Mouse (Mus musculus) testis, adult 10 weeks (tissue): ENCODE results near the gene Fbxw13. TPM values are rescaled to one million over a fixed set of nuclear protein-coding genes. Genes with fewer than 3 reads are reported as not detected.

Experiments
- polyA plus RNA-seq: library from polyadenylated mRNA; stranded (reverse); fragments of 350-450 nt; fragmentation: Illumina TruSeq; extraction: RNeasy Lipid Tissue Mini Kit (QIAGEN cat#74804); gene quantifications from one replicate; pipeline ENCODE4 v1.2.3, GENCODE M21; 2014; ENCODE audit warnings: low read depth, low replicate concordance

Fbxw13 gene
- 0.42 TPM for polyA plus RNA-seq

GRCm38 (mm10) chr9:109195875-109196274, at the start of gene Fbxw13:
Fbxw13 (minus strand) TSS chr9:109195975.

GRCm38 (mm10) chr9:109234654-109235053, 38.9 kb upstream of the Fbxw13 start, which contains the start of gene Fbxw20:
Fbxw20 (minus strand) TSS chr9:109234754.

GRCm38 (mm10) chr9:109161941-109162340, 33.8 kb downstream of the Fbxw13 start, which contains the start of gene Fbxw21:
Fbxw21 (minus strand) TSS chr9:109162041.

Other genes starting within 250 kb of the Fbxw13 start
- gene Col7a1, start 242.4 kb downstream of the Fbxw13 start, polyA plus RNA-seq = not detected
- not detected for gene Ucn2, start 210.0 kb downstream of the Fbxw13 start, polyA plus RNA-seq
- 3.4 TPM for gene Pfkfb4, start 204.2 kb downstream of the Fbxw13 start, polyA plus RNA-seq
- gene Shisa5, start 157.4 kb downstream of the Fbxw13 start, polyA plus RNA-seq = 1.7 TPM
- not detected for gene Trex1, start 136.2 kb downstream of the Fbxw13 start, polyA plus RNA-seq
- 5.9 TPM for gene Atrip, start 121.9 kb downstream of the Fbxw13 start, polyA plus RNA-seq
- not detected for gene Ccdc51, start 113.5 kb downstream of the Fbxw13 start, polyA plus RNA-seq
- gene Tma7, start 113.4 kb downstream of the Fbxw13 start, polyA plus RNA-seq = 564 TPM
- 0.34 TPM for gene Plxnb1, start 100.6 kb downstream of the Fbxw13 start, polyA plus RNA-seq
- gene Fbxw21, start 33.9 kb downstream of the Fbxw13 start, polyA plus RNA-seq = 0.35 TPM
- 0.85 TPM for gene Fbxw20, start 38.8 kb upstream of the Fbxw13 start, polyA plus RNA-seq
- not detected for gene Fbxw14, start 91.7 kb upstream of the Fbxw13 start, polyA plus RNA-seq
- gene Fbxw28, start 143.7 kb upstream of the Fbxw13 start, polyA plus RNA-seq = not detected
- gene Fbxw22, start 208.3 kb upstream of the Fbxw13 start, polyA plus RNA-seq = not detected